Mouse (Mus musculus) E14TG2a.4 (cell line): ENCODE measurements around the gene Ints4.
A peak's percentile ranks its signal among the peaks of the same experiment; 100 is the strongest.
"Not testable (repeated sequence)": the region's sequence is repeated elsewhere in the genome, so short reads cannot be mapped to it uniquely, and the experiment has no call there.

Experiments
- H3K27me3 ChIP-seq: 2 replicates; pipeline ENCODE4 v1.6.1; 2014; ENCODE audit warnings: low read length, control low read depth; ENCODE audit not compliant: insufficient read depth
- H3K36me3 ChIP-seq: 2 replicates; pipeline ENCODE4 v1.6.1; 2014; ENCODE audit warnings: low read length, control low read depth; ENCODE audit not compliant: insufficient read depth
- H3K4me1 ChIP-seq: replicated peaks from 2 replicates; pipeline ENCODE4 v1.6.1; 2014; ENCODE audit warnings: low read depth, low read length, control low read depth
- H3K4me3 ChIP-seq: replicated peaks from 2 replicates; pipeline ENCODE4 v1.5.1; 2014; ENCODE audit warnings: mild to moderate bottlenecking, low read length
- H3K9me3 ChIP-seq: 2 replicates; pipeline ENCODE4 v1.6.1; 2014; ENCODE audit warnings: low read length, control low read depth
- CTCF ChIP-seq: conservative IDR thresholded peaks from 2 replicates; pipeline ENCODE4 v1.5.1; 2014; ENCODE audit warnings: low read length
- NANOG ChIP-seq: IDR thresholded peaks from 2 replicates; pipeline ENCODE4 v1.6.1; 2014; ENCODE audit warnings: borderline replicate concordance, low read length, mixed read lengths
- POU5F1 ChIP-seq: IDR thresholded peaks from 2 replicates; pipeline ENCODE4 v1.6.1; 2014; ENCODE audit warnings: low read length, borderline replicate concordance

Ints4 gene

GRCm38 (mm10) chr7:97480821-97481339 is at the start of gene Ints4:
TSS of gene Ints4 (plus strand) at chr7:97480956.
- Histone ChIP-seq H3K36me3 (peaks cover 23% of the 10 kb centered on the region), H3K4me1 (peaks cover 32% of the 10 kb centered on the region), H3K4me3 (peak within 1 kb of the TSS; percentile 90), H3K27me3 (no peaks in the 10 kb centered on the region), H3K9me3 (peaks cover 19% of the 10 kb centered on the region)
- no peak for TF ChIP-seq POU5F1
- no peak for TF ChIP-seq CTCF
- no peak for TF ChIP-seq NANOG

- H3K27me3 ChIP-seq, H3K9me3 ChIP-seq, H3K4me3 ChIP-seq, H3K36me3 ChIP-seq: not testable (repeated sequence)
- H3K4me1 ChIP-seq, result peaks cover 27% of the 10 kb centered on the region
These were observed 47.2 kb upstream of the Ints4 start for GRCm38 (mm10) chr7:97433517-97433916.

GRCm38 (mm10) chr7:97434517-97434916 is 46.2 kb upstream of the Ints4 start:
- TF ChIP-seq NANOG, result no peak
- TF ChIP-seq CTCF, result no peak
- TF ChIP-seq POU5F1, result no peak
- Histone ChIP-seq H3K4me3 (no peak overlapping the region), H3K4me1 (peaks cover 18% of the 10 kb centered on the region)

GRCm38 (mm10) chr7:97438986-97439385 is 41.8 kb upstream of the Ints4 start:
- no peaks in the 10 kb centered on the region for H3K4me1 ChIP-seq
- no peaks in the 10 kb centered on the region for H3K36me3 ChIP-seq
- no peaks in the 10 kb centered on the region for H3K27me3 ChIP-seq
- TF ChIP-seq CTCF (no peak), NANOG (no peak), POU5F1 (no peak)
- no peak overlapping the region for H3K4me3 ChIP-seq
- H3K9me3 ChIP-seq, result peaks cover 18% of the 10 kb centered on the region

More at GRCm38 (mm10) chr7:97434517-97434916, 46.2 kb upstream of the Ints4 start:
- Histone ChIP-seq H3K9me3 (peaks cover 10% of the 10 kb centered on the region; the same call in 1 of the 2 replicates), H3K36me3 (no peaks in the 10 kb centered on the region), H3K27me3 (no peaks in the 10 kb centered on the region)

- no peak for TF ChIP-seq NANOG
- no peak for TF ChIP-seq POU5F1
- TF ChIP-seq CTCF, result no peak
- Histone ChIP-seq H3K9me3 (peaks cover 7% of the 10 kb centered on the region; the same call in 1 of the 2 replicates), H3K4me1 (peaks cover 28% of the 10 kb centered on the region), H3K36me3 (no peaks in the 10 kb centered on the region), H3K4me3 (no peak overlapping the region), H3K27me3 (no peaks in the 10 kb centered on the region; the same call in 1 of the 2 replicates)
These were observed 34.4 kb upstream of the Ints4 start for GRCm38 (mm10) chr7:97446171-97446925.

GRCm38 (mm10) chr7:97447050-97447531 is 33.7 kb upstream of the Ints4 start:
- H3K9me3 ChIP-seq, result peaks cover 4% of the 10 kb centered on the region; the same call in 1 of the 2 replicates
- H3K27me3 ChIP-seq, result peaks cover 1% of the 10 kb centered on the region
- H3K36me3 ChIP-seq, result no peaks in the 10 kb centered on the region
- peaks cover 28% of the 10 kb centered on the region for H3K4me1 ChIP-seq
- H3K4me3 ChIP-seq, result no peak overlapping the region
- no peak for TF ChIP-seq NANOG
- TF ChIP-seq POU5F1, result no peak
- TF ChIP-seq CTCF, result no peak

- not testable (repeated sequence) for H3K4me3 ChIP-seq, H3K9me3 ChIP-seq, H3K36me3 ChIP-seq
- peaks cover 26% of the 10 kb centered on the region for H3K4me1 ChIP-seq
- peaks cover 17% of the 10 kb centered on the region for H3K27me3 ChIP-seq
These were observed 29.7 kb upstream of the Ints4 start, which contains the start of gene Kctd14 for GRCm38 (mm10) chr7:97451023-97451422. TSS of gene Kctd14 (plus strand) at chr7:97451323.

GRCm38 (mm10) chr7:97452196-97452595 is 28.6 kb upstream of the Ints4 start:
- peaks cover 16% of the 10 kb centered on the region for H3K4me1 ChIP-seq
- H3K36me3 ChIP-seq, result no peaks in the 10 kb centered on the region
- TF ChIP-seq CTCF, result no peak
- H3K27me3 ChIP-seq, result peaks cover 17% of the 10 kb centered on the region
- no peak overlapping the region for H3K4me3 ChIP-seq
- peaks cover 4% of the 10 kb centered on the region; the same call in 1 of the 2 replicates for H3K9me3 ChIP-seq
